Mouse (Mus musculus) ES-E14 (cell line): ENCODE measurements around the gene Mpeg1. TPM values are rescaled to one million over a fixed set of nuclear protein-coding genes. Genes with fewer than 3 reads are reported as not detected.

Experiments
- DNase-seq: peaks from one replicate; pipeline ENCODE4 v3.0.0-alpha.2; 2013; ENCODE audit warnings: low read depth, low spot score
- H3K27ac ChIP-seq: 2 replicates; pipeline ENCODE4 v1.5.1; 2012; ENCODE audit warnings: low read depth, mild to moderate bottlenecking, low read length, moderate library complexity, mixed read lengths; ENCODE audit not compliant: poor library complexity, insufficient read depth, severe bottlenecking
- H3K36me3 ChIP-seq: 2 replicates; pipeline ENCODE4 v1.6.1; 2012; ENCODE audit warnings: mild to moderate bottlenecking, low read length, moderate library complexity, mixed read lengths; ENCODE audit not compliant: control insufficient read depth, poor library complexity, insufficient read depth, severe bottlenecking
- H3K4me1 ChIP-seq, 2 experiments: fragments of 150-350 bp in 1 of 2; sonication (generic) in 1 of 2; 2 replicates each; pipeline ENCODE4 v1.6.1; 2012; ENCODE audit warnings: low read length in 2 of 2, mild to moderate bottlenecking in 1 of 2, mixed read lengths in 1 of 2; ENCODE audit not compliant: control insufficient read depth in 2 of 2, insufficient read depth in 2 of 2, poor library complexity in 1 of 2
- H3K4me3 ChIP-seq, 2 experiments: fragments of 150-350 bp in 1 of 2; sonication (generic) in 1 of 2; 2 replicates each; pipeline ENCODE4 v1.5.1; 2012; ENCODE audit warnings: low read length in 2 of 2, low read depth in 1 of 2, mild to moderate bottlenecking in 1 of 2, mixed read lengths in 1 of 2; ENCODE audit not compliant: insufficient read depth in 1 of 2, poor library complexity in 1 of 2, severe bottlenecking in 1 of 2
- H3K9ac ChIP-seq: 2 replicates; pipeline ENCODE4 v1.6.1; 2012; ENCODE audit warnings: low read depth, mild to moderate bottlenecking, low read length, mixed read lengths; ENCODE audit not compliant: poor library complexity, insufficient read depth, severe bottlenecking
- H3K9me3 ChIP-seq: fragments of 150-350 bp; sonication (generic); 2 replicates; pipeline ENCODE4 v1.6.1; 2012; ENCODE audit warnings: low read depth, mild to moderate bottlenecking, low read length; ENCODE audit not compliant: control insufficient read depth, insufficient read depth
- CHD2 ChIP-seq: IDR thresholded peaks from 2 replicates; pipeline ENCODE4 v1.6.1; 2014; ENCODE audit warnings: mild to moderate bottlenecking, low read depth, low read length, inconsistent platforms
- HCFC1 ChIP-seq: IDR thresholded peaks from 2 replicates; pipeline ENCODE4 v1.6.1; 2012; ENCODE audit warnings: low read length, inconsistent platforms, borderline replicate concordance; ENCODE audit not compliant: insufficient read depth
- MAFK ChIP-seq: IDR thresholded peaks from 2 replicates; pipeline ENCODE4 v1.6.1; 2014; ENCODE audit warnings: mild to moderate bottlenecking, low read depth, low read length, inconsistent platforms; ENCODE audit not compliant: insufficient read depth
- ZC3H11A ChIP-seq: IDR thresholded peaks from 2 replicates; pipeline ENCODE4 v1.6.1; 2012; ENCODE audit warnings: low read depth, mild to moderate bottlenecking, inconsistent platforms, low read length, borderline replicate concordance
- ZNF384 ChIP-seq: IDR thresholded peaks from 2 replicates; pipeline ENCODE4 v1.6.1; 2012; ENCODE audit warnings: low read depth, low read length, inconsistent platforms
- in situ Hi-C, 2 experiments: fragments of 600-800 bp; cut with MboI; formaldehyde crosslinking; loops; one replicate each; pipeline ENCODE4 v1.15.1; 2025; ENCODE audit warnings: low sequenced_read_pairs in 2 of 2, inconsistent platforms in 1 of 2; ENCODE audit not compliant: unreplicated experiment in 2 of 2
- total RNA-seq: library from RNA; depleted of rRNA; stranded (reverse); fragments of 300-350 nt; gene quantifications from 2 replicates; pipeline ENCODE4 v1.2.3, GENCODE M21; 2012

Mpeg1 gene
- total RNA-seq, 1 experiment, result 0.18 TPM

DNA sequence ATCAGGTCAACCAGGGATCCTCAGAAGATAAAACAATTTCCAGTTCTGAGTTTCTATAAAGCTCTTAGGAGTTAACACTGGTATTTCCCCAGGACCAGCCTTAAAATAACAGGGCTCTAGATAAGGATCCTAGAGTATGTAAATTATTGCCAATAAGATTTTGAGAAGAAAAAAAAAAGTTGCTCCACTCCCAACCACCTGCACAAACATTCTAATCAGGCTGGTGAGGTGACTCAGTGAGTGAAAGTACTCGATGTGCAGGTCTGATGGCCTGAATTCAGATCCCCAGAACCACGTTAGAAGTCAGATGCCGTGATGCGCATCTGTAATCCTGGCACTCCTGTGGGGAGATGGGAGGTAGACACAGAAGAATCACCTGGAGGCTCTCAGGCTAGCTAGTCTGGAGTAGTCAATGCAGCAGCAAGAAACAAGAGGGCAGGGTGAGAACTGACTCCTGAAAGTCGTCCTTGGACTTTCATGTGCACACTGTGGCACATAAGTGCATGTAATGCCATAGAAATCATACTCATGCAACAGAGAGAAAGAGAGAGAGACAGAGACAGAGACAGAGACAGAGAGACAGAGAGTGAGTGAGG lies 11.9 kb downstream of the Mpeg1 start:
- Histone ChIP-seq H3K4me1 (no peaks in the 10 kb centered on the region), H3K4me3 (no peak overlapping the region), H3K9ac (no peak overlapping the region), H3K27ac (no peak overlapping the region), H3K9me3 (no peaks in the 10 kb centered on the region), H3K36me3 (no peaks in the 10 kb centered on the region)
- no peak for TF ChIP-seq CHD2
- no peak for DNase-seq
- in situ Hi-C loops, result no loop called here

DNA sequence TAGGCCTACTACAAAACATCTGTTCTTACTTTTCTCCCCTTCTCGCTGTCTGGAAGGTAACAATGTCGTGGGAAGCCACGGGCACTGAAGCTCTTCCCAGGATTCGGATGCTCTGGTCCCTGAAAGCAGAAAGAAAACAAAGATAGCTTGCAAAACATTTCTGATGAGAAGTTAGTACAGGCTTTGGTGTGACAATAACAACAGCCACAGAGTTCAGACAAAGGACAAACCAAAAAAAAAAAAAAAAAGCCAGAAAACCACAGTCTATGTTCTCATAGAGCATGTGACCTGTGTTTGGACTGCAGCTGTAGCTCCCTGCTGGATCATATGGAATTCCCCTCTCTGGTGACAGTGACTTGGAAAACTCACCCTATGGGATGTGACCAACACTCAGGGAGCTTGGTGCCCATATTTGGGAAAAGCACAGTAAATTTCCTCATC lies 12.6 kb downstream of the Mpeg1 start:
- Histone ChIP-seq H3K4me1 (no peaks in the 10 kb centered on the region), H3K4me3 (no peak overlapping the region), H3K27ac (no peak overlapping the region), H3K9me3 (no peaks in the 10 kb centered on the region), H3K36me3 (no peaks in the 10 kb centered on the region), H3K9ac (no peak overlapping the region)
- TF ChIP-seq CHD2 (no peak), ZC3H11A (no peak), HCFC1 (no peak), ZNF384 (no peak), MAFK (no peak)
- in situ Hi-C loops, result no loop called here
- DNase-seq, result no peak

GRCm38 (mm10) chr19:12473951-12474350 lies 13.4 kb downstream of the Mpeg1 start:
- no peak for DNase-seq
- in situ Hi-C loops, result no loop called here
- no peaks in the 10 kb centered on the region for H3K4me1 ChIP-seq
- H3K36me3 ChIP-seq, result no peaks in the 10 kb centered on the region; the same call in 1 of the 2 replicates
- H3K4me3 ChIP-seq, result no peak overlapping the region
- no peak overlapping the region for H3K9ac ChIP-seq
- TF ChIP-seq ZNF384, result no peak
- no peak for TF ChIP-seq ZC3H11A
- TF ChIP-seq HCFC1, result no peak
- TF ChIP-seq CHD2, result no peak
- TF ChIP-seq MAFK, result no peak
- H3K27ac ChIP-seq, result no peak overlapping the region
- H3K9me3 ChIP-seq, result no peaks in the 10 kb centered on the region

DNA sequence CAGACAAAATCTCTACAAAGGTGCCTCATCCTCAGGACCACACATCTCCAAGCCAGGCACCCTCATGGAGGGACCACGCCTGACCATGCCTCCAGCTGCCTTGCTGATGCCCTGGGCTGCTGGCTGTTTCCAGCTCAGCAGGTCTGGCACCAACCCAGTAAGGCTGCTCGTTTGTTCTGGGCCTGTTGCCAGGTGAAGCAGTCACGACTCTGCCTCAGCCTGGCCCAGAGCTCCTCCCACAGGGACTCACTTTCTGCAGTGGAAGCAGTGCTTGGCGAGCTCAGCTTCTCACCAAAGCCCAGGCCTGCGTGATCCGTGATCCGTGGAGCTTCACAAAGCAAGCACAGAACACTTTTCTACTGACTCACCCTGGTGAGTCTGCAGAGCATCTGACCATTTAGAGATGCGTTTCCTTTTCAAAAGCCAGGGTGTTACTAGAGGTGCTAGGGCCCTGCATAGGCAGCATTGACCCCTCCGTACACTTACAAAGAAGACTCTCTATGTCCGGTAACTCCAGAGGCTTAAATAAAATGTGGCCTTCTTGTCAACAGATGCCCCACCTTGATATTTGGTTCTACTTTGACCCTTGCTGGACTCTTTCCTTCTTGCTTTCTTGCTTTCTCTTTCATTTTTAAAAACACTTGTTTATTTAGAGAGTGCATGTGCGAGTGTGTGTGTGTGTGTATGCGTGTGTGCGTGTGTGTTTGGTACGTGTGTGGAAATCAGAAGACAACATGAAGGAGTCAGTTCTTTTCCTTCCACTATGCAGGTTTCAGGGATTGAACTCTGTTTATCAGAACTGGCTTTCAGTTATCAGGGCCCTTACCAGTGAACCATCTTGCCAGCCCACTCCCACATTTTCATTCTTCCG lies 15.0 kb downstream of the Mpeg1 start:
- in situ Hi-C loops, result no loop called here
- DNase-seq, result no peak
- Histone ChIP-seq H3K9ac (no peak overlapping the region), H3K9me3 (no peaks in the 10 kb centered on the region), H3K36me3 (no peaks in the 10 kb centered on the region; the same call in 1 of the 2 replicates), H3K27ac (no peak overlapping the region), H3K4me3 (no peak overlapping the region), H3K4me1 (no peaks in the 10 kb centered on the region)
- TF ChIP-seq ZC3H11A (no peak), ZNF384 (no peak), HCFC1 (no peak), MAFK (no peak), CHD2 (no peak)
